Mouse (Mus musculus): ENCODE measurements around the gene Hoxd13. TPM values are rescaled to one million over a fixed set of nuclear protein-coding genes. Genes with fewer than 3 reads are reported as not detected.

The Hoxd13 gene
- polyA plus RNA-seq, 1 experiment from 2014 or later, result not detected

DNA sequence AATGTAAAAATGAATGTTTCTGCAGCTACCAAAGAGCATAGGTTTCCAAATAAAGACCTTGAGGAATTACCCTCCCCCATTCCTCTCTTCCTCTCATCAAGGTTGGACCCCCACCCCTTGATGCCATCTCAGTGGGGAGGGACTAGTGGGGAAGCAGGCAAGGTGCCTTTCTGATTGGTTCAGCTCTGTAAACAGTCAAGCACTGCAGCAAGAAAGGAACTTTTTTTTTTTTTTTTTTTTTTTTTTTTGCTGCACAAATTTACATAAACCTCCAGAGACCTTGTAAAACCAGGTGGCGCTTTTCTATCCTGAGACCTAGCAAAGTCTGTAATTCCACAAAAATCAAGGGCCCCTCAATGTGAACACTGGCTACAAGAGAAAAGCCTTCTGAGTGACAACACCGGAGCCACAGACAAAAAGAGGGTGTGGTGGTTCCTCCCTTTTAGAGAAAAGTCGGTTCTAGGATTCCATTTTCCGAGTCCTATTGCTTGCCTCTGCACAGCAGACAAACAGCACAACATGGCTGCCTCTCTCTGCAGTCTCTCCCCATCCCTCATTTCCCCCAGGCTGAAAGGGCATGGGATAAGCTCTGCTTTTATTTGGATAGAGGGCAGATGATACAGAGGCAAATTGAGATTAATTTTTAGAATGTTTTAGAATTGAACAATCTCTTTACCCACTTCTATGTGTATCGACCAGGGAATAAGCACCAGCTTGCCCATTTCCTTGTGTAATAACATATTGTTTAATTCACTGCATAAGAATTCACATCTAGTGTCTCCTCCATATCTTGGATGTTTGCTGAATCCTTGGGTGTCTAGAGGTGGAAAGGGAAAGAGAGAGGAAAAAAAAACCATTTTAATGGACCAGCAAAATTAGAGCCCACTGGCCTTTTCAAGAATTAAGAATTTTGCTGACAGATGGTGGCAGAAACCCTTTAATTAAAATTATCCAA, 41.6 kb downstream of the Hoxd13 start:
- Histone ChIP-seq H3K27me3 (peaks cover 90% of the 10 kb centered on the region), H3K9ac (no peak overlapping the region), H3K27ac (no peak overlapping the region), H3K4me1 (peaks cover 16% of the 10 kb centered on the region), H3K36me3 (no peaks in the 10 kb centered on the region), H3K4me2 (replicated peaks) (no peak overlapping the region), H3K9me3 (replicated peaks) (no peaks in the 10 kb centered on the region), H3K4me3 (no peak overlapping the region)
- no peak for ATAC-seq (ENCODE audit: low FRiP score)
- 6% methylated on average over 5 of the region's 5 CpGs for WGBS

DNA sequence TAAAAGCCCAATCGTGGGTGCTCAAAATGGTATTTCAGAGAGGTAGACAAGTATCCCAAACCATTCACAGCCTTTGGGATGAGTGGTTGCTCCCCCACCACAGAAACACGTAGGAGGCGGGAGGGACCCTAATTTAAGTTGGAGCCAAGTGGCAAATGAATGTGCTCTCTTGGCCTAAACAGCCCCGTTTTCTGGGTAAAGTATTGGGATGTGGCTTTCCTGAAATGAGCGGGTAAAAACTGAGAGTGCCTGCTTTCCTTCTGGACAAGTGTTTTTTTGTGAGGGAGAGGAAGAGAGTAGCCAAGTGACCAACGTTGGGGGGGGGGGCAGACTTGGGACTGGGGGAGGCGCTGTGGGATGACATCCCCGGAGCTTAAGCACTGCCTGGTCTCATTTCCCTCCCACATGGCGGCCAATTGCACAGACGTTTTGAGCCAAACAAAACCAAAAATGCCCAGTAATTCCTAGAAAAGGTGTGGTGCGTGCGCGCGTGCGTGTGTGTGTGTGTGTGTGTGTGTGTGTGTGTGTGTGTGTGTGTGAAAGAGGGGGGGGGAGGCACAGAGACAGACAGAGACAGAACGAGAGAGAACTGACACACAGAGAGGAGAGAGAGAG, 42.9 kb downstream of the Hoxd13 start:
- Histone ChIP-seq H3K27me3 (peaks cover 96% of the 10 kb centered on the region), H3K27ac (no peak overlapping the region), H3K9ac (no peak overlapping the region), H3K4me2 (replicated peaks) (no peak overlapping the region), H3K36me3 (no peaks in the 10 kb centered on the region), H3K4me1 (peaks cover 11% of the 10 kb centered on the region), H3K4me3 (no peak overlapping the region), H3K9me3 (replicated peaks) (no peaks in the 10 kb centered on the region)
- no peak for ATAC-seq (ENCODE audit: low FRiP score)
- under 1% methylated on average over 16 of the region's 16 CpGs for WGBS

DNA sequence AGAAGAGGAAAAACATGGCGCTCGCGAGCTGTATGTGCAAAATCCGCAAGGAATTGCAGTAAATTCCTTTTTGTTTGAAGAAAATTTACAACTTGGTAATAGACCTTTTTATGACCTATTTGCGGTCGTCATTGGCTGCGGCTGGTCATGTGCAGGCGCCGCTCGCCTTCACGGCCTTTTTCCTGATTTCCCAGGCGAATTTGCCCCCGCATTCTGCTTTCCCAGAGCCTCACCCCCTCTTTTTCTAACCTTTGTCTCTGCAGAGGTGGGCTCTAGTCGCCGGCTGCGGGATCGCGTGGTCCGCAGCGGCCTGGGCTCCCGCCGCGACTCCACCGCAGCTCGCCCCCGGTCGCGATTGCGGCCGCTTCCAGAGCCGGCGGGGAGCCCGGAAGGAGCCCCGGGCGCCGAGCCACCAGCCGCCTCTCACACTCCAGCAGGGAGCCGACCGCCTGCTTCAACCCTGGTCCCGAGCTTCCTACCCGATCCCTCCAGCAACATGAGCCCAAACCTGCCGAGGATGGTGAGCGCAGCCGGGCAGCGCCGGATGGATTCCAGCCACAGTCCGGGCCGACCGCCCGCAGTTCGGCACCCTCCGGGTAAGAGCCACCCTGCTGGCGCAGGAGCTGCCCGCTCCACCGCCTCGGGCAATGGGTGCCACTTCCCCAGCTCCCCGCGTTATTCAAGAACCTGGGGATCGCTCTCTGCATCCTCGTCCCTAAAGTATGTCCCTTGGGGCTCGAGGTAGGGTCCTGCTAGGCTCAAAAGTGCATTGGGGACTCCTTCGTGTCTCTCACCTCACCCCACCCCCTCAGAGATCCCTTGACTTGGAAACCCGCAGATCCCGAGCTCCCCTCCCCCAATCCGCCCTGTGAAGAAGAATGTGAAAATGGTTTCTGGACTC, 43.9 kb downstream of the Hoxd13 start, which contains the start of the genes Hoxd3 and Hoxd4:
Gene Hoxd3 (plus strand): TSS at position 207 of the 901 bp plus-strand sequence.
Gene Hoxd4 (plus strand): TSS at position 209 of the 901 bp plus-strand sequence.
- peak within 1 kb of the TSS; percentile 23 for H3K4me3 ChIP-seq
- H3K27me3 ChIP-seq, result peaks cover 96% of the 10 kb centered on the region
- H3K4me2 ChIP-seq (replicated peaks), result peak within 1 kb of the TSS; percentile 42
- WGBS, result under 1% methylated on average over 65 of the region's 65 CpGs
- no peaks in the 10 kb centered on the region for H3K9me3 ChIP-seq (replicated peaks)
- H3K4me1 ChIP-seq, result peaks cover 11% of the 10 kb centered on the region
- H3K9ac ChIP-seq, result peak within 1 kb of the TSS; percentile 43; the same call in 1 of the 2 replicates
- H3K27ac ChIP-seq, result 0 out of 2 replicates have a peak within 1 kb of the TSS, but pooled peaks have one; percentile 17
- ATAC-seq (ENCODE audit: low FRiP score), result no peak
- H3K36me3 ChIP-seq, result no peaks in the 10 kb centered on the region

DNA sequence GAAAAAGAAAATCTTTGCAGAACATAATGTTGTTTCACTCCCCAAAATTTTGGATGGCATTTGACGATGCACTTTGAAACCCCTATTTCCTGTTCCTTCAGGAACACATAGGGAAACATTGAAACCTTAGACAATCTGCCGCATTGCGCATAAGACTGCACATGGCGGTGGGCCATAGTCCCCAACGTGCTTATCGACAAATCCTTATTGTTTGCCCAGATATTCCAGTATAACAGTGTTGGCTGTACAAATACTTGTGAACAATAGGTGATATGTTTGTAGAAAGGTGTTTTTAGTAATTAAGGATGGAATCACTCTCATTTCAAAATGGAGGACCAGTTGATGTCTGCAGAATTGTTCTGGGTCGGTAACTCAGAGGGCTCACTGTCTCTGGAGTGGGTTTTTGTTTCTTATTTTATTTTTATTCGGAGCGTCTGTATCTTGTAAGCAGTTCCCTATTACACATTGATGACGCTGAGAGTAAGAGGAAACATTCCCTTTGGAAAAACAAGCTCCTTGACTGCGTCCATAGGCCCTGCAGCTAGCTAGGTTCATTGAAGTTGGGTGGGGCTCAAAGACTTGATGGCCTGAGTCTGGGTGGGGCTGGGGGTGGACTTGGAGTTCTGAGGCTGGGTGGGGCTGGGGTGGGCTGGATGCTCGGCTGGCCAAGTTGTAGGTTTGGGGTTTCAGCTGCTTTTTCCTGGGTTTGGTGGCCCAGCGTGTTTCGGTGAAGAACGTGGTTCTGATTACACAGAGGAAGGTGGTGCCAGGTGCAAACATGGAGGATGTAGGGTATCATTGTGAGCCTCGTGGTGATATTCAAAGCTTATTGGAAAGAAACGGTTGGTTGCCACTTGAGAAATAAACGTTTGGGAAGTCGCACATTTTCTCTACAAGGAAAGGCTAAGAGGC, 45.4 kb downstream of the Hoxd13 start:
- no peak for ATAC-seq (ENCODE audit: low FRiP score)
- Histone ChIP-seq H3K36me3 (no peaks in the 10 kb centered on the region), H3K9ac (no peak overlapping the region), H3K9me3 (replicated peaks) (no peaks in the 10 kb centered on the region), H3K4me1 (peaks cover 11% of the 10 kb centered on the region), H3K27me3 (peaks cover 98% of the 10 kb centered on the region), H3K4me2 (replicated peaks) (no peak overlapping the region), H3K4me3 (no peak overlapping the region), H3K27ac (no peak overlapping the region)
- WGBS, result 4% methylated on average over 19 of the region's 19 CpGs

DNA sequence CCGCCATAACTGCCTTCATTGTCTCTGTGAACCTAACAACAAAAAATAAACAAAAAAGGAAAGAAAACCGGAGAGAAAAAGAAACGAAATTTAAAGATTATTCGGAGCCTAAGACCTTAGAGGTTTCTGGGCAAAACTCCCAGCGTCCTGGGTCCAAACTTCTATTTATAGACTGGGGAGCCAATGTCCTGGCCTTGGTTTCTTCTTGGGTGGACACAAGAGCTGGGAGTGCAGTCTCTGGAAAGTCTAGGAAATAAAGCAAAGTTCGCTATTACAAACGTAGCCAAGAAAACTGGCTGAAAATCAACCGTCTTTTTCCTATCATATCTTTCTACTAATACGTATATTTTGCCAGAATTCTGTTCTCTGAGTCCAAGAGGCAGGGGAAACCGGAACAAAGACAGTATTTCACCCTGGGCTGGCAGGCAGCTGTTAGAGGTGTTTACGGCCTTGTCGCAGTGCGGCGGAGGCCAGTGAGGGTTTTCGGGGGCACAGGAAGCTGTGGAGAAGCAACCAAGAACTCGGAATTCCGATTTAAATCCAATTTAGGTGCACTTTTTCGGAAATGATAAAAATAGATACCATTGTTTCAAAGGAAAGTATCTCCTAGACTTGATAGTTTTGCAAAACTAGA, 46.2 kb downstream of the Hoxd13 start:
- Histone ChIP-seq H3K4me1 (peaks cover 11% of the 10 kb centered on the region), H3K4me2 (replicated peaks) (no peak overlapping the region), H3K36me3 (no peaks in the 10 kb centered on the region), H3K27ac (no peak overlapping the region), H3K27me3 (peaks cover 98% of the 10 kb centered on the region), H3K4me3 (no peak overlapping the region), H3K9ac (no peak overlapping the region), H3K9me3 (replicated peaks) (no peaks in the 10 kb centered on the region)
- no peak for ATAC-seq (ENCODE audit: low FRiP score)
- WGBS, result 3% methylated on average over 18 of the region's 18 CpGs

DNA sequence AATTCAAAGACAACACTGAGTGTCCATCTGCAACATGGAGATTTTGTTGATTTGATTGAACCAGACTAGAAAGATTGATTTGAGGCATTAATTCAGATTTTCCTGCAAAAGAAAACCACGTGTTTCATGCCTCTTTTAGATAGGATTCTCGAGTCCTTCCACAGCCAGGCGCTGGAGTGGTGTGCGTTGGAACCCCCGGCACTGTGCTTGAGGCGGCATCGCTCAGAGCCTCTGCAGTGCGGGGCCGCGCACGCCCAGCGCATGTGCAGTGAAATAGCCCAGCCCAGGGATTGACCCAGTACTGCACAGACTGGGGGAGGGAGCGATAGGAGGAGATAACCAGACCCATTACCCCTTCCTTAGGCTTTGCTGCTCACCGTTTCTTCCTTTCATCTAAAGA, 46.8 kb downstream of the Hoxd13 start:
- H3K27me3 ChIP-seq, result peaks cover 98% of the 10 kb centered on the region
- H3K9ac ChIP-seq, result no peak overlapping the region
- H3K4me3 ChIP-seq, result no peak overlapping the region
- ATAC-seq (ENCODE audit: low FRiP score), result no peak
- no peak overlapping the region for H3K4me2 ChIP-seq (replicated peaks)
- no peaks in the 10 kb centered on the region for H3K9me3 ChIP-seq (replicated peaks)
- no peak overlapping the region for H3K27ac ChIP-seq
- H3K4me1 ChIP-seq, result peaks cover 11% of the 10 kb centered on the region
- 1% methylated on average over 14 of the region's 14 CpGs for WGBS
- H3K36me3 ChIP-seq, result no peaks in the 10 kb centered on the region

DNA sequence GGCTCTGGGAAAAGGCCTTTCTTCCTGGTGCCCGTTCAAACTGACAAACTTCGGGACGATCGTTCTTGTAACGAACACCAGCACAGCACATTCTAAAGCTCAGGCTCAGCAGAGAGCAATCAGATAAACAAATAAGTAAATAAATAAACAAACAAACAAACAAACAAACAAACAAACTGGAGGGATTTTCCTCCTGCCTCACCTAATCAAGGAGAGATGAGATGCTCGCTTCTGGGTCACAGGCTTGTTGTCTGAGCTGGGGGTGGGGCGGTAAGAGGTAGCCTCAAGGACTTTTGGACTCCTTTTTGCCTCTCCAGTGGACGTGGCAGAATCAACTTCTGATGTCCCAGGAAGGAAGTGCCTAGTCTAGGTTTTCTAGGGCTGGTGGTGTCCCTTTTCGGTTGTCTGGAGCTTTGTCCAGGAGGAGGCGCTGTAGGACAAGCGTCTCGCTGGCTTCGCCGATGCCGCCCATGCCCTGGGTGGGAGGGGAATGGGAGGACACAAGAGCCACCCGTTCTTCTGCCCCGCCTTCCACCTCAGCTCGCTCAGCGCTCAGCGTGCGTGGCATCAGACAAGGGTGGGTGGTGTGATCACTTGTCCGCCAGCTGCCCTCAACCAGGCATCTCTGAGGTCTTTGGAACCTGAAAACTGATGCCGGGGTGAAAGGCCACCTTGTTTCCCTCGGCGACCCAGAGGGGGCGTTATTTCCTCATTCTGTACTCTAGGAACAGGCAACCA, 47.6 kb downstream of the Hoxd13 start:
- Histone ChIP-seq H3K27ac (no peak overlapping the region), H3K4me2 (replicated peaks) (peak overlapping the region; percentile 54), H3K4me1 (peaks cover 11% of the 10 kb centered on the region), H3K27me3 (peaks cover 98% of the 10 kb centered on the region), H3K9me3 (replicated peaks) (no peaks in the 10 kb centered on the region), H3K36me3 (no peaks in the 10 kb centered on the region), H3K4me3 (no peak overlapping the region), H3K9ac (no peak overlapping the region)
- WGBS, result 2% methylated on average over 26 of the region's 26 CpGs
- peak; percentile 80 for ATAC-seq (ENCODE audit: low FRiP score)

DNA sequence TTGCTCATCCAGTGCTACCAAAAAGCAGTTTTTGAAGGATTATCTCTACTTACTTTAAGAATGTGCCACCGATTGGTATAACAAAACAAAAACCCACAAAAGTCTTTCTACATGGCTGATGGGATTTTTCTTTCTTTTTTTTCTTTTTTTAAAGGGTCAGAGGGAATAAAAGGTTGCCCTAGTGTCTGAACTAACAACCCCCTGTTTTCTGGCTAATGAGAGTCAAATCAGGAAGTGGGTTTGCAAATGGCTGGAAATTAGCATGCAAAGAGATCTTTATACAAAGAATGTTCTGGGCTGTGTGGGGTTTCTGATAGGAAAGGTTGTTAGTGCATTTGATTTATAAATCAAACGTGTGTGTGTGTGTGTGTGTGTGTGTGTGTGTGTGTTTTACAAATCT, 52.3 kb downstream of the Hoxd13 start:
- H3K27me3 ChIP-seq, result peaks cover 100% of the 10 kb centered on the region
- no peak overlapping the region for H3K4me3 ChIP-seq
- ATAC-seq (ENCODE audit: low FRiP score), result no peak
- WGBS, result 11% methylated on average over 2 of the region's 2 CpGs
- H3K36me3 ChIP-seq, result no peaks in the 10 kb centered on the region
- no peak overlapping the region for H3K4me2 ChIP-seq (replicated peaks)
- H3K9ac ChIP-seq, result no peak overlapping the region
- peaks cover 2% of the 10 kb centered on the region; the same call in 1 of the 2 replicates for H3K4me1 ChIP-seq
- H3K27ac ChIP-seq, result no peak overlapping the region
- H3K9me3 ChIP-seq (replicated peaks), result no peaks in the 10 kb centered on the region

DNA sequence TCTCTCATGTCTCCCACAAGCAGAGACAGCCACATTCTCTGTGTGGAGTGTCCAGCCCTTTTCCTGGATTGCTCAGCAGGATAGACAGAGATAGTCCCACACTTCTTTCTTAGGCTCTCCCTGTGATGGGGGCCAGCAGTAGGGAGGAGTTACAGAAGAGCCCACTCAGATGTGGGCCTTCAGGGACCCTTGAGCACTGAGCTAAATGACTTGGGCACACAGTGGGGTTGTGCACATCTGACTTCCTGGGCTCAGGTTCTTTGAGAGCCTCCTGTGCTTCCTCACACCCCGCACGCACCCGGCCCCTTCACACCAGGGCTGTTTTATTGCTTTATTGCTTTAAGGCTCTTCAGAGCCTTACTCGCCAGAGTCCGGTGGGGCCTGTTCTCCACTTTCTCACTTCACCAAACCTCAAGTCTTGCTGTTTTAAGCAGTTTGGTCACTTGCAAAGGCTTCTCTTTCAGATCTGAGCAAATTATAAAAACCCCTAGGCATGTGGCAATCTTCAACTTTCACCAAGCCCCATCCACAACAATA, 52.9 kb downstream of the Hoxd13 start:
- Histone ChIP-seq H3K4me1 (no peaks in the 10 kb centered on the region), H3K4me2 (replicated peaks) (no peak overlapping the region), H3K9ac (no peak overlapping the region), H3K36me3 (no peaks in the 10 kb centered on the region), H3K27ac (no peak overlapping the region), H3K27me3 (peaks cover 100% of the 10 kb centered on the region), H3K4me3 (no peak overlapping the region), H3K9me3 (replicated peaks) (no peaks in the 10 kb centered on the region)
- WGBS, result 7% methylated on average over 5 of the region's 5 CpGs
- no peak for ATAC-seq (ENCODE audit: low FRiP score)

Measured in hindbrain, embryonic 12.5 days (tissue).